Mouse (Mus musculus) erythroblast, embryonic 14.5 days (primary cell): Measurements from ENCODE around the gene Abca3.

ENCODE experiments used
- GATA1 ChIP-seq: IDR thresholded peaks from 2 replicates; pipeline ENCODE4 v1.6.1; 2012; ENCODE audit warnings: low read length, inconsistent platforms, mixed read lengths
- TAL1 ChIP-seq: IDR thresholded peaks from 3 replicates; pipeline ENCODE4 v1.6.1; 2012; ENCODE audit warnings: low read length, inconsistent platforms, mixed read lengths

GRCm38 (mm10) chr17:24389865-24390264, 38.1 kb downstream of the Abca3 start:
- TF ChIP-seq GATA1 (no peak), TAL1 (no peak)
